30 mouse cellular contexts compared by ENCODE assay signal in genomic region chr5:64621386-64621785, GRCm38 (mm10).
"Had no signal": no experiment of that assay in that cellular context is flagged by ENCODE, and none has a peak within 500 bp of the region (broad histone marks: within the 10 kb centered on the region; RNA-seq: fewer than 3 reads in every experiment).

No protein-coding gene starts in this region.

- H3K27me3 ChIP-seq: limb, embryonic 12.5 days; limb, embryonic 13.5 days; limb, embryonic 15.5 days; lung, embryonic 15.5 days; midbrain, embryonic 12.5 days; midbrain, embryonic 13.5 days; midbrain, embryonic 15.5 days; neural tube, embryonic 12.5 days had no signal

- H3K4me1 ChIP-seq: midbrain, embryonic 15.5 days had no signal

- H3K9ac ChIP-seq: limb, embryonic 12.5 days; limb, embryonic 13.5 days; limb, embryonic 15.5 days; liver, embryonic 12.5 days; liver, embryonic 13.5 days; liver, embryonic 14.5 days; liver, embryonic 15.5 days; liver, postnatal 0 days; lung, embryonic 14.5 days; lung, embryonic 15.5 days; midbrain, embryonic 12.5 days; midbrain, embryonic 13.5 days; midbrain, embryonic 15.5 days; neural tube, embryonic 12.5 days had no signal

- H3K9me3 ChIP-seq: limb, embryonic 10.5 days; limb, embryonic 12.5 days; limb, embryonic 13.5 days; limb, embryonic 15.5 days; liver, embryonic 12.5 days; liver, embryonic 13.5 days; liver, embryonic 15.5 days; lung, embryonic 15.5 days; megakaryocyte, embryonic 14.5 days; midbrain, embryonic 10.5 days; midbrain, embryonic 12.5 days; midbrain, embryonic 13.5 days; midbrain, embryonic 15.5 days; neural tube, embryonic 12.5 days had no signal

- H3K27ac ChIP-seq: limb, embryonic 10.5 days; limb, embryonic 12.5 days; limb, embryonic 13.5 days; limb, embryonic 15.5 days; liver, embryonic 12.5 days; liver, embryonic 13.5 days; liver, embryonic 14.5 days; liver, embryonic 15.5 days; lung, embryonic 15.5 days; macrophage; midbrain, embryonic 10.5 days; midbrain, embryonic 12.5 days; midbrain, embryonic 13.5 days; midbrain, embryonic 15.5 days; neural tube, embryonic 12.5 days had no signal

- DNase-seq: left cerebral cortex, postnatal 4 days; liver; liver, embryonic 13.5 days; liver, postnatal 0 days; lung, adult 18-20 months; lung, adult 2 months; lung, embryonic 14.5 days; lung, postnatal 10 days; lung, postnatal 14 days; lung, postnatal 36 days; lung, postnatal 4 days; midbrain, embryonic 14.5 days had no signal

- H3K4me2 ChIP-seq: limb, embryonic 12.5 days; limb, embryonic 13.5 days; limb, embryonic 15.5 days; liver, embryonic 11.5 days; liver, embryonic 12.5 days; liver, embryonic 13.5 days; liver, embryonic 15.5 days; lung, embryonic 14.5 days; lung, embryonic 15.5 days; midbrain, embryonic 11.5 days; midbrain, embryonic 12.5 days; midbrain, embryonic 13.5 days; midbrain, embryonic 15.5 days; neural tube, embryonic 12.5 days had no signal

- H3K36me3 ChIP-seq: limb, embryonic 10.5 days; limb, embryonic 12.5 days; limb, embryonic 13.5 days; limb, embryonic 15.5 days; liver, embryonic 12.5 days; liver, embryonic 13.5 days; liver, embryonic 15.5 days; lung, embryonic 15.5 days; midbrain, embryonic 10.5 days; midbrain, embryonic 12.5 days; midbrain, embryonic 13.5 days; midbrain, embryonic 15.5 days; neural tube, embryonic 12.5 days had no signal

- H3K4me3 ChIP-seq: limb, embryonic 10.5 days; limb, embryonic 12.5 days; limb, embryonic 13.5 days; limb, embryonic 15.5 days; liver, embryonic 12.5 days; liver, embryonic 13.5 days; liver, embryonic 15.5 days; lung, embryonic 15.5 days; megakaryocyte, embryonic 14.5 days; midbrain, embryonic 10.5 days; midbrain, embryonic 12.5 days; midbrain, embryonic 13.5 days; midbrain, embryonic 15.5 days; myocyte; neural tube, embryonic 12.5 days had no signal
